Mouse (Mus musculus) limb, embryonic 13.5 days (tissue): ENCODE data around the gene Th. TPM values are rescaled to one million over a fixed set of nuclear protein-coding genes. Genes with fewer than 3 reads are reported as not detected.

ENCODE experiments used
- ATAC-seq: fragments of 200-750 bp; cut with Nextera tagmentation; 2 replicates; pipeline ENCODE4 v1.8.0; 2017; ENCODE audit warnings: low read depth, moderate number of reproducible peaks, moderate TSS enrichment; ENCODE audit not compliant: low FRiP score
- H3K27ac ChIP-seq: fragments of 300-500 bp; sonication (generic); 2 replicates; pipeline ENCODE4 v1.5.1; 2015; ENCODE audit warnings: inconsistent platforms, mild to moderate bottlenecking, moderate library complexity
- H3K27me3 ChIP-seq: fragments of 300-500 bp; sonication (generic); 2 replicates; pipeline ENCODE4 v1.6.1; 2015; ENCODE audit warnings: mild to moderate bottlenecking, inconsistent platforms
- H3K36me3 ChIP-seq: fragments of 300-500 bp; sonication (generic); 2 replicates; pipeline ENCODE4 v1.6.1; 2015; ENCODE audit warnings: inconsistent platforms, mild to moderate bottlenecking, moderate library complexity
- H3K4me1 ChIP-seq: fragments of 300-500 bp; sonication (generic); 2 replicates; pipeline ENCODE4 v1.6.1; 2015; ENCODE audit warnings: inconsistent platforms
- H3K4me2 ChIP-seq: fragments of 300-500 bp; sonication (generic); replicated peaks from 2 replicates; pipeline ENCODE4 v1.6.1; 2015; ENCODE audit warnings: inconsistent platforms, mild to moderate bottlenecking, moderate library complexity
- H3K4me3 ChIP-seq: fragments of 300-500 bp; sonication (generic); 2 replicates; pipeline ENCODE4 v1.5.1; 2015; ENCODE audit warnings: moderate library complexity, mild to moderate bottlenecking, inconsistent platforms
- H3K9ac ChIP-seq: fragments of 300-500 bp; sonication (generic); 2 replicates; pipeline ENCODE4 v1.6.1; 2015; ENCODE audit warnings: mild to moderate bottlenecking, inconsistent platforms
- H3K9me3 ChIP-seq: fragments of 300-500 bp; sonication (generic); 2 replicates; pipeline ENCODE4 v1.6.1; 2016; ENCODE audit warnings: inconsistent platforms
- WGBS: fragments of 180-500 bp; shearing (Covaris S2); methylation state at CpG from one replicate; pipeline ENCODE4 v1.1.7; 2015; 5-methylcytosine and 5-hydroxymethylcytosine counted together
- polyA plus RNA-seq: library from polyadenylated mRNA; unstranded; fragments of >200 nt; fragmentation: Nextera tagmentation; extraction: Ambion mirVana; gene quantifications from 2 replicates; pipeline ENCODE4 v1.2.1, GENCODE M21; 2015

Th gene
- polyA plus RNA-seq, 1 experiment from 2014 or later: 0.46 TPM

GRCm38 (mm10) chr7:142897471-142897870 lies 33.5 kb downstream of the Th start:
- H3K4me3 ChIP-seq: no peak overlapping the region
- no peaks in the 10 kb centered on the region for H3K36me3 ChIP-seq
- WGBS: 81% methylated on average over 1 of the region's 1 CpGs
- no peak for ATAC-seq
- H3K4me2 ChIP-seq: no peak overlapping the region
- H3K4me1 ChIP-seq: peaks cover 25% of the 10 kb centered on the region
- H3K9me3 ChIP-seq: no peaks in the 10 kb centered on the region
- H3K27ac ChIP-seq: no peak overlapping the region
- H3K27me3 ChIP-seq: peaks cover 17% of the 10 kb centered on the region
- H3K9ac ChIP-seq: no peak overlapping the region

DNA sequence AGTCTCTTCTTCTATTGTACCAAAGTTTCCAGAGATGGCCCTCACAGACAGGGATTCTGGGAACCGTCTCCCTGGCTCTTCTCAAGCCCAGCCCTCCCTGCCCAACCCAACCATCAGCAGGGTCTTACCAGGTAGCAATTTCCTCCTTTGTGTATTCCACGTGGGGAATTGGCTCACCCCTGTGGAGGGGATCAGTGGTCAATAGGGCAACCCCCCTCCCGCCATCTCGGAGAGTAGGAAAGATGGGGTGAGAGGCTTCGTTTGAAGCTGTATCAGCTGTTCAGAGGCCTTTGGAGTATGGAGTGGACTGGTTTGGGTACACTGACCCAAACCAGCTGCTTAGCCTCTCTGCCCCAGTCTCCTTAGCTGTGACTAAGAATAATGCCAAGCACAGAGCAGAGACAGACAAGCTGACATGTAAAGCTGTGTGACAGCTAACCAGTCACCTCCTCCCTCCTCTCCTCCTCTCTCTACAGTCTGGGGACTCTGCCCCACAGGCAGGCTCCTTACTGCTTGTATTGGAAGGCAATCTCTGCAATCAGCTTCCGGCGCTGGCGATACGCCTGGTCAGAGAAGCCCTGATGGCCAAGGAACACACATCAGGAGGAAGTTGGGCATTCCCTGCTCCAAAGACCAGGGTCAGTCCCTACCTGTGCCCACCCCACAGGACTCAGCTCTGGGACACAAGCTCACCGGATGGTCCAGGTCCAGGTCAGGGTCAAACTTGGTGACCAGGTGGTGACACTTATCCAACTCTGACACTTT lies 34.8 kb downstream of the Th start:
- H3K9ac ChIP-seq: no peak overlapping the region
- 73% methylated on average over 10 of the region's 10 CpGs for WGBS
- peaks cover 14% of the 10 kb centered on the region for H3K4me1 ChIP-seq
- ATAC-seq: no peak
- H3K9me3 ChIP-seq: no peaks in the 10 kb centered on the region
- no peak overlapping the region for H3K4me2 ChIP-seq
- H3K36me3 ChIP-seq: no peaks in the 10 kb centered on the region
- H3K27me3 ChIP-seq: peaks cover 17% of the 10 kb centered on the region
- H3K4me3 ChIP-seq: no peak overlapping the region
- H3K27ac ChIP-seq: no peak overlapping the region

GRCm38 (mm10) chr7:142895223-142895840 lies 35.6 kb downstream of the Th start:
- Histone ChIP-seq H3K27me3 (peaks cover 17% of the 10 kb centered on the region), H3K36me3 (no peaks in the 10 kb centered on the region), H3K27ac (no peak overlapping the region), H3K9me3 (no peaks in the 10 kb centered on the region), H3K4me2 (no peak overlapping the region), H3K9ac (0 out of 2 replicates have a peak overlapping the region, but pooled peaks have one; percentile 4), H3K4me1 (peaks cover 9% of the 10 kb centered on the region), H3K4me3 (no peak overlapping the region)
- no peak for ATAC-seq
- WGBS: 76% methylated on average over 18 of the region's 18 CpGs

- Histone ChIP-seq H3K36me3 (no peaks in the 10 kb centered on the region), H3K27me3 (peaks cover 13% of the 10 kb centered on the region), H3K27ac (no peak overlapping the region), H3K4me2 (no peak overlapping the region), H3K9ac (no peak overlapping the region), H3K4me3 (no peak overlapping the region), H3K4me1 (peaks cover 9% of the 10 kb centered on the region), H3K9me3 (no peaks in the 10 kb centered on the region)
- ATAC-seq: 0 out of 2 replicates have a peak, but pooled peaks have one; percentile 20
- 6% methylated on average over 3 of the region's 3 CpGs for WGBS
Observed at GRCm38 (mm10) chr7:142894669-142895068, 36.3 kb downstream of the Th start.

DNA sequence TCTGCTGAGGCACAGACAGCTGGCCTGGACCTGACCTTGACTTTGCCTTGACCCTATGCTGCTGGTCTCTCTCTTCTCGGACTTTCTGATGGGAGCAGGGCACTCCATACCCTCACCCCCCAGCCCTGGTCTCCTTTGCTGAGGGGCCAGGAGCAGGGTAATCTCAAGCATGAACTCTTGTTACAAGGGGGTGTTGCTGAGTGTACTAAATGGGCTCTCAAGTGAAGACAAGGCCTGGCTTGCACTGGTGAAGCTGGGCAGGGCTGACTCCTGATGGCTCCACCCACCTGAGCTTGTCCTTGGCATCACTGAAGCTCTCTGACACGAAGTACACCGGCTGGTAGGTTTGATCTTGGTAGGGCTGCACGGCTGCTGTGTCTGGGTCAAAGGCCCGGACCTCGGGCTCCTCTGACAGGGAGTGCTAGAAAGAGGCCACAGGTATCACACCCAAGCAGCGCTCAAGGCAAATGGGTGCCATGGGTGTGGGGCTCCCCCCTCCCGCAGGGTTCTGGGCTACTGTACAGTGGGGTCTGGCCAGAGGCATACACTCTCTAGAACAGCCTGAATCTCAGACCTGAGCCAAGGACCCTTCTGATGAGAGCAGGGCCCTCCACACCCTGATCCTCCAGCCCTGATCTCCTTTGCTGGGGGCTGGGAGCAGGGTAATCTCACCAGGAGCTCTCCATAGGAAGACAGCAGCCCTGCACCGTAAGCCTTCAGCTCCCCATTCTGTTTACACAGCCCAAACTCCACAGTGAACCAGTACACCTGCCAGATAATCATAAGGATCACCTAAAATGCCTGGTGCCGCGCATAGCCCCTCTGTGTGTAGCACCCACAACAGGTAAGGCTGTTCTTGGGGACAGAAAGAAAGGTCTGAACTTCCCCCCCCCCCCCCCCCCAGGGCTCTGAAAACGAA lies 36.9 kb downstream of the Th start:
- 69% methylated on average over 12 of the region's 12 CpGs for WGBS
- H3K27me3 ChIP-seq: peaks cover 9% of the 10 kb centered on the region; the same call in 1 of the 2 replicates
- H3K36me3 ChIP-seq: no peaks in the 10 kb centered on the region
- no peak overlapping the region for H3K4me3 ChIP-seq
- H3K27ac ChIP-seq: no peak overlapping the region
- no peak overlapping the region for H3K9ac ChIP-seq
- no peak overlapping the region for H3K4me2 ChIP-seq
- H3K9me3 ChIP-seq: no peaks in the 10 kb centered on the region
- peaks cover 9% of the 10 kb centered on the region for H3K4me1 ChIP-seq
- peak; percentile 20; the same call in 1 of the 2 replicates for ATAC-seq

DNA sequence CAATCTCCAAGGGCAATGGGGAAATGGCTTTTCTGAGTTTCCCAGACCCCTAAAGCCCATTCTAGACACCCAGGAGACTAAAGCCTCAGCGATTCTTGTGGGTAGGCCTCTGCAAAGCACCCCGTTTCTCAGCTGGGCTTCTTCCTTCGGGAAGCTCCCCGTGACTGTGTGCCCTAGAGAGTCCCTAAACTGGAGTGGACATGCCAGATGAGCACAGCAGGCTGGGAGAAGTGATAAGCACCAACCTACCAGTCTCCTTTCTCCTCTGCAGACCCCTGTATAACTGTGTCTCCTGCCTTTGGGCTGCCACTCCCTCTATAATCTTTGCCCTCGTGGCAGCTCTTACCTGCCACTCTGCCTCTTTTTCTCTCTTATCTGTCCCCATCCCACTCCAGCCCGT lies 37.6 kb downstream of the Th start:
- Histone ChIP-seq H3K36me3 (no peaks in the 10 kb centered on the region), H3K4me1 (peaks cover 9% of the 10 kb centered on the region), H3K4me2 (no peak overlapping the region), H3K27ac (no peak overlapping the region), H3K9ac (no peak overlapping the region), H3K4me3 (no peak overlapping the region), H3K27me3 (0 out of 2 replicates have a peak, but pooled peaks cover 5% of the 10 kb centered on the region), H3K9me3 (no peaks in the 10 kb centered on the region)
- WGBS: 69% methylated on average over 6 of the region's 6 CpGs
- no peak for ATAC-seq

GRCm38 (mm10) chr7:142869419-142870163 lies 61.3 kb downstream of the Th start:
- Histone ChIP-seq H3K27me3 (no peaks in the 10 kb centered on the region), H3K36me3 (no peaks in the 10 kb centered on the region), H3K9me3 (no peaks in the 10 kb centered on the region), H3K4me1 (peaks cover 10% of the 10 kb centered on the region), H3K9ac (no peak overlapping the region), H3K4me2 (0 out of 2 replicates have a peak overlapping the region, but pooled peaks have one; percentile 5), H3K4me3 (no peak overlapping the region), H3K27ac (peak overlapping the region; percentile 44; the same call in 1 of the 2 replicates)
- under 1% methylated on average over 4 of the region's 4 CpGs for WGBS
- ATAC-seq: peak; percentile 77

DNA sequence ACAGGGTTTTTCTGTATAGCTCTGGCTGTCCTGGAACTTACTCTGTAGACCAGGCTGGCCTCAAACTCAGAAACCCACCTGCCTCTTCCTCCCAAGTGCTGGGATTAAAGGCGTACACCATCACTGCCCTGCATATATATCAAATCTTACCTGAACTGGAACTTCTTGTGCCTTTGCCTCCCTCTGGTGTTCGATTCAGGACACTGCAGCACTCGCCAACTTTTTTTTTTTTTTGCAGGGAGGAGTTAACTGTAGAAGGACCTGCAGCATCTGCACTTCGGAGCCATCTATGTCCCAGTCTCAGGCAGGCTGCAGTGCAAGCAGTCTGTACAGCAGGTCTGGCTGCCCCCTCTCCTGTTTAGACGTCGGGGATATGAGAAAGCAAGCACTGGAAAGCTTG lies 80.2 kb downstream of the Th start:
- H3K4me2 ChIP-seq: no peak overlapping the region
- no peak overlapping the region for H3K27ac ChIP-seq
- H3K9ac ChIP-seq: no peak overlapping the region
- no peaks in the 10 kb centered on the region for H3K4me1 ChIP-seq
- no peaks in the 10 kb centered on the region for H3K9me3 ChIP-seq
- no peak for ATAC-seq
- no peak overlapping the region for H3K4me3 ChIP-seq
- no peaks in the 10 kb centered on the region for H3K36me3 ChIP-seq
- WGBS: 19% methylated on average over 6 of the region's 6 CpGs
- no peaks in the 10 kb centered on the region for H3K27me3 ChIP-seq

Other genes with a start within 250 kb of the Th start
- gene Ins2, start 187.7 kb downstream of the Th start, polyA plus RNA-seq: not detected in 2 replicates
- 0.75 and 1.4 TPM in 2 replicates for gene Ascl2, start 38.1 kb upstream of the Th start, polyA plus RNA-seq
- 3.4 and 5.2 TPM in 2 replicates for gene Tspan32, start 73.9 kb upstream of the Th start, polyA plus RNA-seq
- gene Cd81, start 121.6 kb upstream of the Th start, polyA plus RNA-seq: 532 and 537 TPM in 2 replicates
- 112 and 115 TPM in 2 replicates for gene Tssc4, start 138.1 kb upstream of the Th start, polyA plus RNA-seq
- 20.9 and 22.1 TPM in 2 replicates for gene Trpm5, start 163.5 kb upstream of the Th start, polyA plus RNA-seq
- 0.61 and 0.87 TPM in 2 replicates for gene Kcnq1, start 175.2 kb upstream of the Th start, polyA plus RNA-seq